Mouse (Mus musculus) embryonic facial prominence, embryonic 12.5 days (tissue): Measurements from ENCODE around the gene Gm26558. TPM values are rescaled to one million over a fixed set of nuclear protein-coding genes. Genes with fewer than 3 reads are reported as not detected.
A peak's percentile ranks its signal among the peaks of the same experiment; 100 is the strongest.

ENCODE experiments used
- ATAC-seq: fragments of 200-750 bp; cut with Nextera tagmentation; 2 replicates; pipeline ENCODE4 v1.8.0; 2017; ENCODE audit not compliant: insufficient number of reproducible peaks, insufficient read depth, low FRiP score, low TSS enrichment
- H3K27ac ChIP-seq: fragments of 300-500 bp; sonication (generic); 2 replicates; pipeline ENCODE4 v1.5.1; 2016; ENCODE audit warnings: mild to moderate bottlenecking
- H3K27me3 ChIP-seq: fragments of 300-500 bp; sonication (generic); 2 replicates; pipeline ENCODE4 v1.6.1; 2016; ENCODE audit warnings: mild to moderate bottlenecking, moderate library complexity
- H3K36me3 ChIP-seq: fragments of 300-500 bp; sonication (generic); 2 replicates; pipeline ENCODE4 v1.6.1; 2016; ENCODE audit warnings: mild to moderate bottlenecking
- H3K4me1 ChIP-seq: fragments of 300-500 bp; sonication (generic); 2 replicates; pipeline ENCODE4 v1.6.1; 2016
- H3K4me2 ChIP-seq: fragments of 300-500 bp; sonication (generic); replicated peaks from 2 replicates; pipeline ENCODE4 v1.6.1; 2016; ENCODE audit warnings: mild to moderate bottlenecking, moderate library complexity
- H3K4me3 ChIP-seq: fragments of 300-500 bp; sonication (generic); 2 replicates; pipeline ENCODE4 v1.5.1; 2016; ENCODE audit warnings: mild to moderate bottlenecking
- H3K9ac ChIP-seq: fragments of 300-500 bp; sonication (generic); 2 replicates; pipeline ENCODE4 v1.6.1; 2016; ENCODE audit warnings: mild to moderate bottlenecking, moderate library complexity
- H3K9me3 ChIP-seq: fragments of 300-500 bp; sonication (generic); 2 replicates; pipeline ENCODE4 v1.6.1; 2016; ENCODE audit warnings: mild to moderate bottlenecking, moderate library complexity
- whole genome bisulfite sequencing: fragments of 180-500 bp; shearing (Covaris S2); methylation state at CpG from one replicate; pipeline ENCODE4 v1.1.7; 2016; 5-methylcytosine and 5-hydroxymethylcytosine counted together
- polyA plus RNA-seq: library from polyadenylated mRNA; unstranded; fragments of >200 nt; fragmentation: Nextera tagmentation; extraction: Ambion mirVana; gene quantifications from 2 replicates; pipeline ENCODE4 v1.2.1, GENCODE M21; 2016

Gene Gm26558
- polyA plus RNA-seq, 1 experiment from 2014 or later: 6.2 TPM

GRCm38 (mm10) chr2:70673445-70674126 is 11.7 kb upstream of the Gm26558 start:
- ATAC-seq: no peak
- peaks cover 7% of the 10 kb centered on the region for H3K36me3 ChIP-seq

GRCm38 (mm10) chr2:70672476-70672875 is 10.6 kb upstream of the Gm26558 start:
- H3K9ac ChIP-seq: no peak overlapping the region
- 78% methylated on average over 2 of the region's 2 CpGs for WGBS
- no peak overlapping the region for H3K4me3 ChIP-seq
- H3K9me3 ChIP-seq: no peaks in the 10 kb centered on the region
- H3K4me1 ChIP-seq: no peaks in the 10 kb centered on the region
- no peaks in the 10 kb centered on the region for H3K27me3 ChIP-seq
- no peak overlapping the region for H3K4me2 ChIP-seq
- ATAC-seq: no peak
- H3K27ac ChIP-seq: no peak overlapping the region
- no peaks in the 10 kb centered on the region for H3K36me3 ChIP-seq

More at GRCm38 (mm10) chr2:70673445-70674126, 11.7 kb upstream of the Gm26558 start:
- WGBS: 84% methylated on average over 7 of the region's 7 CpGs
- H3K27me3 ChIP-seq: no peaks in the 10 kb centered on the region
- H3K4me2 ChIP-seq: no peak overlapping the region
- H3K27ac ChIP-seq: no peak overlapping the region
- no peaks in the 10 kb centered on the region for H3K4me1 ChIP-seq
- no peak overlapping the region for H3K9ac ChIP-seq
- H3K4me3 ChIP-seq: no peak overlapping the region
- H3K9me3 ChIP-seq: no peaks in the 10 kb centered on the region

GRCm38 (mm10) chr2:70669896-70670295 is 8.0 kb upstream of the Gm26558 start:
- Histone ChIP-seq H3K9ac (no peak overlapping the region), H3K4me1 (no peaks in the 10 kb centered on the region), H3K4me3 (no peak overlapping the region), H3K4me2 (no peak overlapping the region), H3K27ac (no peak overlapping the region), H3K36me3 (no peaks in the 10 kb centered on the region), H3K27me3 (no peaks in the 10 kb centered on the region), H3K9me3 (no peaks in the 10 kb centered on the region)
- WGBS: 65% methylated on average over 2 of the region's 2 CpGs
- no peak for ATAC-seq

- no peak for ATAC-seq
- H3K27ac ChIP-seq: no peak overlapping the region
- H3K9ac ChIP-seq: no peak overlapping the region
- no peaks in the 10 kb centered on the region for H3K27me3 ChIP-seq
- no peaks in the 10 kb centered on the region for H3K4me1 ChIP-seq
- no peak overlapping the region for H3K4me2 ChIP-seq
- WGBS: 82% methylated on average over 2 of the region's 2 CpGs
- no peaks in the 10 kb centered on the region for H3K36me3 ChIP-seq
- H3K9me3 ChIP-seq: no peaks in the 10 kb centered on the region
- H3K4me3 ChIP-seq: no peak overlapping the region
Observed at GRCm38 (mm10) chr2:70669241-70669640, 7.3 kb upstream of the Gm26558 start.

GRCm38 (mm10) chr2:70667016-70667415 is 5.1 kb upstream of the Gm26558 start:
- H3K36me3 ChIP-seq: no peaks in the 10 kb centered on the region
- H3K27ac ChIP-seq: no peak overlapping the region
- no peak overlapping the region for H3K9ac ChIP-seq
- H3K4me2 ChIP-seq: no peak overlapping the region
- 92% methylated on average over 7 of the region's 7 CpGs for WGBS
- H3K4me3 ChIP-seq: no peak overlapping the region
- peaks cover 16% of the 10 kb centered on the region for H3K4me1 ChIP-seq
- H3K9me3 ChIP-seq: no peaks in the 10 kb centered on the region
- no peaks in the 10 kb centered on the region for H3K27me3 ChIP-seq
- no peak for ATAC-seq

- H3K36me3 ChIP-seq: no peaks in the 10 kb centered on the region
- H3K4me2 ChIP-seq: no peak overlapping the region
- no peak overlapping the region for H3K4me3 ChIP-seq
- H3K4me1 ChIP-seq: peaks cover 16% of the 10 kb centered on the region
- no peak overlapping the region for H3K27ac ChIP-seq
- no peaks in the 10 kb centered on the region for H3K27me3 ChIP-seq
- no peak for ATAC-seq
- no peak overlapping the region for H3K9ac ChIP-seq
- no peaks in the 10 kb centered on the region for H3K9me3 ChIP-seq
- 83% methylated on average over 5 of the region's 5 CpGs for WGBS
Observed at GRCm38 (mm10) chr2:70663764-70664163, 1.9 kb upstream of the Gm26558 start.

GRCm38 (mm10) chr2:70660887-70661714 is 807 bp downstream of the Gm26558 start, which contains the start of gene Gorasp2:
TSS of gene Gorasp2 (plus strand) at chr2:70661576.
- H3K4me2 ChIP-seq: peak within 1 kb of the TSS; percentile 83
- no peaks in the 10 kb centered on the region for H3K36me3 ChIP-seq
- H3K27ac ChIP-seq: peak within 1 kb of the TSS; percentile 84
- H3K9ac ChIP-seq: peak within 1 kb of the TSS; percentile 93
- H3K27me3 ChIP-seq: no peaks in the 10 kb centered on the region
- ATAC-seq: peak; percentile 93
- peaks cover 16% of the 10 kb centered on the region for H3K4me1 ChIP-seq
- peak within 1 kb of the TSS; percentile 93 for H3K4me3 ChIP-seq
- under 1% methylated on average over 63 of the region's 64 CpGs for WGBS
- no peaks in the 10 kb centered on the region for H3K9me3 ChIP-seq

- no peaks in the 10 kb centered on the region; the same call in 1 of the 2 replicates for H3K4me1 ChIP-seq
- ATAC-seq: no peak
- H3K27ac ChIP-seq: no peak overlapping the region
- WGBS: 69% methylated on average over 7 of the region's 7 CpGs
- H3K9me3 ChIP-seq: no peaks in the 10 kb centered on the region
- H3K36me3 ChIP-seq: no peaks in the 10 kb centered on the region
- no peak overlapping the region for H3K4me2 ChIP-seq
- H3K4me3 ChIP-seq: no peak overlapping the region
- H3K27me3 ChIP-seq: no peaks in the 10 kb centered on the region
- no peak overlapping the region for H3K9ac ChIP-seq
Observed at GRCm38 (mm10) chr2:70657083-70657482, 4.8 kb downstream of the Gm26558 start.

GRCm38 (mm10) chr2:70651820-70652219 is 10.1 kb downstream of the Gm26558 start:
- Histone ChIP-seq H3K9me3 (no peaks in the 10 kb centered on the region), H3K4me3 (no peak overlapping the region), H3K36me3 (no peaks in the 10 kb centered on the region), H3K4me2 (no peak overlapping the region), H3K9ac (no peak overlapping the region), H3K4me1 (no peaks in the 10 kb centered on the region), H3K27ac (no peak overlapping the region), H3K27me3 (no peaks in the 10 kb centered on the region)
- 60% methylated on average over 6 of the region's 6 CpGs for WGBS
- no peak for ATAC-seq

- Histone ChIP-seq H3K9ac (no peak overlapping the region), H3K4me1 (no peaks in the 10 kb centered on the region), H3K9me3 (no peaks in the 10 kb centered on the region), H3K36me3 (no peaks in the 10 kb centered on the region), H3K27ac (no peak overlapping the region), H3K4me2 (no peak overlapping the region), H3K27me3 (no peaks in the 10 kb centered on the region), H3K4me3 (no peak overlapping the region)
- ATAC-seq: no peak
- 84% methylated on average over 4 of the region's 4 CpGs for WGBS
Observed at GRCm38 (mm10) chr2:70649471-70649870, 12.4 kb downstream of the Gm26558 start.

- no peaks in the 10 kb centered on the region for H3K27me3 ChIP-seq
- no peaks in the 10 kb centered on the region for H3K4me1 ChIP-seq
- H3K4me3 ChIP-seq: no peak overlapping the region
- no peak overlapping the region for H3K4me2 ChIP-seq
- 88% methylated on average over 5 of the region's 5 CpGs for WGBS
- no peak overlapping the region for H3K9ac ChIP-seq
- no peaks in the 10 kb centered on the region for H3K36me3 ChIP-seq
- H3K9me3 ChIP-seq: no peaks in the 10 kb centered on the region
- H3K27ac ChIP-seq: no peak overlapping the region
- ATAC-seq: no peak
Observed at GRCm38 (mm10) chr2:70648271-70648670, 13.6 kb downstream of the Gm26558 start.

GRCm38 (mm10) chr2:70647681-70648080 is 14.2 kb downstream of the Gm26558 start:
- Histone ChIP-seq H3K9me3 (no peaks in the 10 kb centered on the region), H3K27me3 (no peaks in the 10 kb centered on the region), H3K27ac (no peak overlapping the region), H3K4me2 (no peak overlapping the region), H3K9ac (no peak overlapping the region), H3K4me3 (no peak overlapping the region), H3K4me1 (no peaks in the 10 kb centered on the region), H3K36me3 (no peaks in the 10 kb centered on the region)
- no peak for ATAC-seq
- 32% methylated on average over 4 of the region's 4 CpGs for WGBS
